Mouse (Mus musculus): ENCODE data around the gene Gm20715.
A peak's percentile ranks its signal among the peaks of the same experiment; 100 is the strongest.

- TF ChIP-seq CTCF (IDR thresholded peaks at IDR 0.05; ENCODE audit: low read depth) (no peak), EP300 (IDR thresholded peaks at IDR 0.05; ENCODE audit: low read depth) (peak; percentile 65; the same call in 1 of the 2 replicates)
These were observed 42.9 kb upstream of the Gm20715 start for GRCm38 (mm10) chr7:6367185-6367584.
